Mouse (Mus musculus): ENCODE results near the gene Olfr412. TPM values are rescaled to one million over a fixed set of nuclear protein-coding genes. Genes with fewer than 3 reads are reported as not detected.

Olfr412 gene
- total RNA-seq, 1 experiment from 2014 or later = not detected

GRCm38 (mm10) chr11:74412462-74412861 is 50.6 kb downstream of the Olfr412 start:
- ATAC-seq (replicated peaks; ENCODE audit: low read depth, poor library complexity, severe bottlenecking) = no peak

GRCm38 (mm10) chr11:74413449-74413972 is 51.6 kb downstream of the Olfr412 start:
- no peak for ATAC-seq (replicated peaks; ENCODE audit: low read depth, poor library complexity, severe bottlenecking)

GRCm38 (mm10) chr11:74414112-74414511 is 52.2 kb downstream of the Olfr412 start:
- no peak for ATAC-seq (replicated peaks; ENCODE audit: low read depth, poor library complexity, severe bottlenecking)

- no peak for ATAC-seq (replicated peaks; ENCODE audit: low read depth, poor library complexity, severe bottlenecking)
These were observed 53.9 kb downstream of the Olfr412 start for GRCm38 (mm10) chr11:74415736-74416135.

Other genes starting within 250 kb of the Olfr412 start
- gene Olfr401, start 248.4 kb upstream of the Olfr412 start, total RNA-seq (2017) = not detected in 2 replicates
- not detected in 2 replicates for gene Olfr402, start 208.5 kb upstream of the Olfr412 start, total RNA-seq (2017)
- not detected in 2 replicates for gene Olfr403, start 175.8 kb upstream of the Olfr412 start, total RNA-seq (2017)
- not detected in 2 replicates for gene Olfr43, start 150.7 kb upstream of the Olfr412 start, total RNA-seq (2017)
- gene Olfr406, start 102.3 kb upstream of the Olfr412 start, total RNA-seq (2017) = not detected in 2 replicates
- not detected in 2 replicates for gene Olfr59, start 78.3 kb upstream of the Olfr412 start, total RNA-seq (2017)
- not detected in 2 replicates for gene Olfr410, start 24.0 kb upstream of the Olfr412 start, total RNA-seq (2017)
- gene Olfr411, start 9.4 kb upstream of the Olfr412 start, total RNA-seq (2017) = not detected in 2 replicates
- 2.0 TPM in 2 replicates for gene Rap1gap2, start 248.8 kb downstream of the Olfr412 start, total RNA-seq (2017)